Mouse (Mus musculus) kidney, postnatal 14 days (tissue): ENCODE measurements at regions not wholly inside any gene's neighbourhood (a gene's known extent, or its start where the extent isn't known, plus 50 kb on each side); places are given as distances from the start of the nearest gene placed in this dataset.

Experiments used
- DNase-seq: peaks from one replicate; pipeline ENCODE4 v3.0.0; 2022; ENCODE audit warnings: mixed read lengths

GRCm38 (mm10) chr13:101884752-101885151, 116.7 kb upstream of the Pik3r1 start:
- no peak for DNase-seq

- DNase-seq = no peak
Observed at GRCm38 (mm10) chr13:101891473-101891872, 123.5 kb upstream of the Pik3r1 start.

- DNase-seq = no peak
Observed at GRCm38 (mm10) chr13:101893035-101893600, 125.1 kb upstream of the Pik3r1 start.

GRCm38 (mm10) chr13:101895161-101895560, 127.1 kb upstream of the Pik3r1 start:
- no peak for DNase-seq

- no peak for DNase-seq
Observed at GRCm38 (mm10) chr13:101895686-101896085, 127.7 kb upstream of the Pik3r1 start.

GRCm38 (mm10) chr13:101896946-101897345, 128.9 kb upstream of the Pik3r1 start:
- no peak for DNase-seq

- DNase-seq = no peak
Observed at GRCm38 (mm10) chr13:101902213-101902612, 134.2 kb upstream of the Pik3r1 start.

- DNase-seq = no peak
Observed at GRCm38 (mm10) chr13:101905909-101906676, 138.1 kb upstream of the Pik3r1 start.

GRCm38 (mm10) chr13:101909026-101909425, 141.0 kb upstream of the Pik3r1 start:
- DNase-seq = no peak

GRCm38 (mm10) chr13:101910687-101911086, 142.7 kb upstream of the Pik3r1 start:
- no peak for DNase-seq

GRCm38 (mm10) chr13:101914132-101914531, 146.1 kb upstream of the Pik3r1 start:
- no peak for DNase-seq

GRCm38 (mm10) chr13:101914691-101915541, 146.9 kb upstream of the Pik3r1 start:
- peak; percentile 39 for DNase-seq

GRCm38 (mm10) chr13:101915542-101915941, 147.5 kb upstream of the Pik3r1 start:
- no peak for DNase-seq

- no peak for DNase-seq
Observed at GRCm38 (mm10) chr13:101915948-101916594, 148.1 kb upstream of the Pik3r1 start.

GRCm38 (mm10) chr13:101916876-101917275, 148.9 kb upstream of the Pik3r1 start:
- DNase-seq = no peak

- no peak for DNase-seq
Observed at GRCm38 (mm10) chr13:101918185-101918584, 150.2 kb upstream of the Pik3r1 start.

- DNase-seq = peak; percentile 57
Observed at GRCm38 (mm10) chr13:101919266-101919665, 151.2 kb upstream of the Pik3r1 start.

GRCm38 (mm10) chr13:101920384-101920783, 152.4 kb upstream of the Pik3r1 start:
- no peak for DNase-seq

GRCm38 (mm10) chr13:101924637-101925036, 156.6 kb upstream of the Pik3r1 start:
- no peak for DNase-seq

- DNase-seq = no peak
Observed at GRCm38 (mm10) chr13:101931264-101931663, 163.2 kb upstream of the Pik3r1 start.

GRCm38 (mm10) chr13:101931882-101932281, 163.9 kb upstream of the Pik3r1 start:
- DNase-seq = no peak

GRCm38 (mm10) chr13:101935843-101936242, 167.8 kb upstream of the Pik3r1 start:
- DNase-seq = no peak

- DNase-seq = no peak
Observed at GRCm38 (mm10) chr13:101954521-101954920, 186.5 kb upstream of the Pik3r1 start.
